Mouse (Mus musculus) kidney, embryonic 14.5 days (tissue): ENCODE data around the gene Patz1. TPM values are rescaled to one million over a fixed set of nuclear protein-coding genes. Genes with fewer than 3 reads are reported as not detected.

Experiments
- ATAC-seq: fragments of 200-750 bp; cut with Nextera tagmentation; 2 replicates; pipeline ENCODE4 v1.8.0; 2017; ENCODE audit warnings: moderate number of reproducible peaks, mild to moderate bottlenecking, moderate TSS enrichment, moderate library complexity; ENCODE audit not compliant: low FRiP score, low TSS enrichment
- H3K27ac ChIP-seq: fragments of 300-500 bp; sonication (generic); 2 replicates; pipeline ENCODE4 v1.5.1; 2014; ENCODE audit warnings: low read depth, mild to moderate bottlenecking, low read length, moderate library complexity, mixed read lengths
- H3K27me3 ChIP-seq: fragments of 300-500 bp; sonication (generic); 2 replicates; pipeline ENCODE4 v1.6.1; 2014; ENCODE audit warnings: mild to moderate bottlenecking, low read length; ENCODE audit not compliant: control insufficient read depth, insufficient read depth
- H3K36me3 ChIP-seq: fragments of 300-500 bp; sonication (generic); 2 replicates; pipeline ENCODE4 v1.6.1; 2014; ENCODE audit warnings: low read length, mixed read lengths; ENCODE audit not compliant: control insufficient read depth, insufficient read depth
- H3K4me1 ChIP-seq: fragments of 300-500 bp; sonication (generic); 2 replicates; pipeline ENCODE4 v1.6.1; 2014; ENCODE audit warnings: low read length, mixed read lengths; ENCODE audit not compliant: control insufficient read depth, insufficient read depth
- H3K4me2 ChIP-seq: fragments of 300-500 bp; sonication (generic); replicated peaks from 2 replicates; pipeline ENCODE4 v1.6.1; 2014; ENCODE audit warnings: low read depth, mild to moderate bottlenecking, low read length
- H3K4me3 ChIP-seq: fragments of 300-500 bp; sonication (generic); 2 replicates; pipeline ENCODE4 v1.5.1; 2014; ENCODE audit warnings: mild to moderate bottlenecking, low read length
- H3K9ac ChIP-seq: fragments of 300-500 bp; sonication (generic); 2 replicates; pipeline ENCODE4 v1.6.1; 2014; ENCODE audit warnings: low read depth, mild to moderate bottlenecking, low read length, moderate library complexity
- H3K9me3 ChIP-seq: fragments of 300-500 bp; sonication (generic); 2 replicates; pipeline ENCODE4 v1.6.1; 2016; ENCODE audit warnings: low read length; ENCODE audit not compliant: control insufficient read depth
- WGBS: fragments of 180-500 bp; shearing (Covaris S2); extraction: QIAGEN DNeasy Blood & Tissue Kit; methylation state at CpG from one replicate; pipeline ENCODE4 v1.1.7; 2014; 5-methylcytosine and 5-hydroxymethylcytosine counted together
- polyA plus RNA-seq: library from polyadenylated mRNA; unstranded; fragments of >200 nt; fragmentation: Nextera tagmentation; extraction: Ambion mirVana; gene quantifications from 2 replicates; pipeline ENCODE4 v1.2.1, GENCODE M21; 2014

The Patz1 gene
- polyA plus RNA-seq: 55.9 and 76.6 TPM in 2 replicates

DNA sequence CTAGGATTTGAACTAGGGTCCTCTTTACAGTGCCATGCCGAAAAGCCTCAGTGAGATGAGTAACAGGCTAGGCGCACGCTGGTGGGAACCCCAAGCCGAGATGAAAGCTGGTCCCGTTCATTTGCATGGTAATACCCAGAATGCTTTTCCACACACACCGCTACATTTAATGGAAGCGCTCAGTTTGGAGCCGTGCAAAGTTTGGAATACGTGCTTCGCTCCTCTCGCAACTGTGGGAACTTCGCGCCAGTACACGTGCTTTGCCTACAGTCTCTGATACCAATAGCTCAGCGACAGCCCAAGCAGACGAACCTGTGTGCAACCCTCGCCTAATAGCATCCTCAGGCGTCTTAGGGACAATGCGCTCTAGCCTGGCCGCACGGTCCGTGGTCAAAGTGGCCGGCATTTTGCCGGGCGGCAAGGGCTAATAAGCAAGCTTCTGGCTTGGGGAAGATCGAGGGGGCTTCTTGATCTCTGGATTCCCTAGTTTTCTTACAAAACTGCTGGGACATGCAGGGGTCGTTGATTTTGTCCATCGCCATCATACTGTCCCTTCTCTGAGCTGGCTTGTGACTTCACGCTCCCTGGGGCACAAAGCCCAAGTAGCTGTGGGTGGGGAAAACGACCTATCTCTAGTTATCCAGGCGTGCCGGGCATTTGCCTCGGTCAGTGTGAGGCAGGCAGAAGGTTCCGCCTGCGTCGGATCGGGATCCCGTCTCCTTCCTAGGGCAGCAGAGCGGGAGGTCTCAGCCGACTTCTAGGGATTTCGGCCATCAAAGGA is at the start of gene Patz1:
Patz1 (plus strand) TSS at position 354 of the 781 bp plus-strand sequence.
- peaks cover 8% of the 10 kb centered on the region for H3K36me3 ChIP-seq
- under 1% methylated on average over 41 of the region's 41 CpGs for WGBS
- peaks cover 15% of the 10 kb centered on the region for H3K4me1 ChIP-seq
- H3K27ac ChIP-seq: peak within 1 kb of the TSS; percentile 100
- no peaks in the 10 kb centered on the region for H3K9me3 ChIP-seq
- no peaks in the 10 kb centered on the region for H3K27me3 ChIP-seq
- H3K9ac ChIP-seq: peak within 1 kb of the TSS; percentile 97
- H3K4me2 ChIP-seq: peak within 1 kb of the TSS; percentile 98
- H3K4me3 ChIP-seq: peak within 1 kb of the TSS; percentile 89
- peak; percentile 49 for ATAC-seq

DNA sequence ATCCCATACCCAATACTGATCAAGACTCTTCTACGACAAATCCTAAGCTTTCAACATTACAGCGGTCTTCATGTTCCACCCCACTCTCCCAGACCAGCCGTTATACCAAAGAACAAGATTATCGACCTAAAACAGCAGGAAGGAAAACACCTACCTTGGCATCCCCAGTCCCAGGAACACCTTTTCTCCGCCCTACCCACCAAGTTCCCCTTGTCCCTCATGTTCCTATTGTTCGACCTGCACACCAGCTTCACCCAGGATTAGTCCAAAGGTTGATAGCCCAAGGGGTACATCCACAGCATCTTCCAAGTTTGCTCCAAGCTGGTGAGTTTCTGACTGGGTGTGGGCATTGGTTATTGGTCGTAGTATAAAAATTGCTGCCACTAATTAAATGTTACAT is 46.3 kb upstream of the Patz1 start:
- Histone ChIP-seq H3K4me3 (no peak overlapping the region), H3K4me2 (no peak overlapping the region), H3K9me3 (no peaks in the 10 kb centered on the region), H3K27ac (no peak overlapping the region), H3K36me3 (peaks cover 92% of the 10 kb centered on the region), H3K9ac (no peak overlapping the region), H3K4me1 (no peaks in the 10 kb centered on the region), H3K27me3 (no peaks in the 10 kb centered on the region)
- no peak for ATAC-seq
- WGBS: 91% methylated on average over 7 of the region's 7 CpGs

DNA sequence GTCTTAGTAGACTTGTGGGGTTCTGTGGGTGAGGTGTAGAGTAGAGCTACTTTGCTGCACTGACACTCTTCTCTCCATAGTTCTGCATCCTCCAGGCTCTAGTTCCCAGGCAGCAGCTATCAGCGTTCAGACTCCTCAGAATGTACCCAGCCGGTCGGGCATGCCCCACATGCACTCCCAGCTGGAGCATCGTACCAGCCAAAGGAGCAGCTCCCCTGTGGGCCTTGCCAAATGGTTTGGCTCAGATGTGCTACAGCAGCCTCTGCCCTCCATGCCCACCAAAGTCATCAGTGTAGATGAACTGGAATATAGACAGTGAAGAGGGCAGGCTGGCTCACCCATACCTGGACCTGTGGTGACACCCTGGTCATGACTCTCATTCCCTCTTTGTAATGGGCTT is 44.9 kb upstream of the Patz1 start:
- H3K4me3 ChIP-seq: no peak overlapping the region
- no peak for ATAC-seq
- no peak overlapping the region for H3K27ac ChIP-seq
- H3K4me2 ChIP-seq: no peak overlapping the region
- H3K4me1 ChIP-seq: no peaks in the 10 kb centered on the region
- 77% methylated on average over 4 of the region's 4 CpGs for WGBS
- no peaks in the 10 kb centered on the region for H3K9me3 ChIP-seq
- peaks cover 96% of the 10 kb centered on the region for H3K36me3 ChIP-seq
- no peak overlapping the region for H3K9ac ChIP-seq
- no peaks in the 10 kb centered on the region for H3K27me3 ChIP-seq

DNA sequence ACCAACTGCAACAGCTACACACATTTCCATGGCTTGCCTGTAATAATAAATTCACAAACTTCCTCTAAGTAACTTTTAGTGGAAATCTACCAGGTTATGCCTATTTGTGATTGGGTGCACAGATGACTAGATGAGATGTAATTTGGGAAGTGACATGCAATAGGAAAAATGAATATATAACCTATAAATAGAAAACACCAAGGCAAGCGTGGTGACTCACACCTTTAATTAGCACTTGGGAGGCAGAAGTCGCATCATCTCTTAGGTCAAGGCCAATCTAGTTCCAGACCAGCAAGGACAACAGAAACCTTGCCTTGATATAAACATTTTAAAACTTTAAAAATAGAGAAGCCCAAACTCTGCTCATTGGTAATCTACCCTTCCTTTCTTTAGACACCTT is 41.3 kb upstream of the Patz1 start:
- H3K4me3 ChIP-seq: no peak overlapping the region
- WGBS: 94% methylated on average over 2 of the region's 2 CpGs
- no peaks in the 10 kb centered on the region for H3K4me1 ChIP-seq
- no peak overlapping the region for H3K9ac ChIP-seq
- H3K27ac ChIP-seq: no peak overlapping the region
- H3K36me3 ChIP-seq: peaks cover 93% of the 10 kb centered on the region
- H3K9me3 ChIP-seq: no peaks in the 10 kb centered on the region
- ATAC-seq: no peak
- H3K27me3 ChIP-seq: no peaks in the 10 kb centered on the region
- no peak overlapping the region for H3K4me2 ChIP-seq

- H3K4me2 ChIP-seq: no peak overlapping the region
- no peak overlapping the region for H3K4me3 ChIP-seq
- 94% methylated on average over 1 of the region's 1 CpGs for WGBS
- no peaks in the 10 kb centered on the region for H3K4me1 ChIP-seq
- H3K9ac ChIP-seq: no peak overlapping the region
- no peaks in the 10 kb centered on the region for H3K9me3 ChIP-seq
- H3K36me3 ChIP-seq: peaks cover 84% of the 10 kb centered on the region
- H3K27ac ChIP-seq: no peak overlapping the region
- no peak for ATAC-seq
- H3K27me3 ChIP-seq: no peaks in the 10 kb centered on the region
These were observed 29.1 kb upstream of the Patz1 start for GRCm38 (mm10) chr11:3259537-3259936.

DNA sequence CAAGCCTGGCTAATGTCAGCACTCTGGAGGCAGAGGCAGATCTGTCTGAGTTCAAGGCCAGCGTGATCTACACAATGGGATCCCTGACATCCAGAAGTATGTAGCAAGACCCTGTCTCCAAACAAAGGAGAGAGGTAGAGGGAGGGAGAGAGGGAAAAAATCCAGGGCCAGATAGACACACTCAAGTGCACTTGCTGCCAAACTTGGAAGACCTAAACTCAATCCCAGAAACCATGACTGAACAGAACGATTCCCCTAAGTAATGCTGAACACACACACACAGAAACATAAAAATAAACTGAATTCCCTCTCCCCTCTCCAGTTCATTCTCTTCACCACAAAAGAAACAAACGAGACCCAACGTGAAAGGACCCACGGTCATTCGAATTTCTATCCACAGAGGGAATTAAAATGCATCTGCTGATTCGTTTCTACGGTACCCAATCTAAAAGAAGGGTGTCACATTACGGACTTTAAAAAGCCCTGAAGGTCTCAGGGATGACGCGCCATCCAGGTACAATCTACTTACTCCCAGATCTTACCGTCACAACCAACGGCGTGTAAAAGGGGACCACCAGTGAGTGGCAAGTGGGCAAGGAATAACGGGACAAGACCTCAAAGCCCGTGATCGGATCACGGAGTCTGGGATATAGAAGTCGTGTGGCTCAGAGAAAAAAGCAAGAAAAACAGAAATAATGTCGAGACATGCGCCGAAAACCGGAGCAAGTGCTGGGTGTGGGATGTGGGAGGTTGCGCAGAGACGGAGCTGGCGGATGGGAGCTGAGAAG is 23.2 kb upstream of the Patz1 start:
- peak; percentile 14; the same call in 1 of the 2 replicates for ATAC-seq
- Histone ChIP-seq H3K9ac (peak overlapping the region; percentile 98), H3K27me3 (no peaks in the 10 kb centered on the region), H3K36me3 (peaks cover 31% of the 10 kb centered on the region), H3K27ac (peak overlapping the region; percentile 96), H3K4me1 (peaks cover 10% of the 10 kb centered on the region; the same call in 1 of the 2 replicates), H3K4me3 (peak overlapping the region; percentile 94), H3K4me2 (peak overlapping the region; percentile 67), H3K9me3 (no peaks in the 10 kb centered on the region)
- 2% methylated on average over 26 of the region's 26 CpGs for WGBS

DNA sequence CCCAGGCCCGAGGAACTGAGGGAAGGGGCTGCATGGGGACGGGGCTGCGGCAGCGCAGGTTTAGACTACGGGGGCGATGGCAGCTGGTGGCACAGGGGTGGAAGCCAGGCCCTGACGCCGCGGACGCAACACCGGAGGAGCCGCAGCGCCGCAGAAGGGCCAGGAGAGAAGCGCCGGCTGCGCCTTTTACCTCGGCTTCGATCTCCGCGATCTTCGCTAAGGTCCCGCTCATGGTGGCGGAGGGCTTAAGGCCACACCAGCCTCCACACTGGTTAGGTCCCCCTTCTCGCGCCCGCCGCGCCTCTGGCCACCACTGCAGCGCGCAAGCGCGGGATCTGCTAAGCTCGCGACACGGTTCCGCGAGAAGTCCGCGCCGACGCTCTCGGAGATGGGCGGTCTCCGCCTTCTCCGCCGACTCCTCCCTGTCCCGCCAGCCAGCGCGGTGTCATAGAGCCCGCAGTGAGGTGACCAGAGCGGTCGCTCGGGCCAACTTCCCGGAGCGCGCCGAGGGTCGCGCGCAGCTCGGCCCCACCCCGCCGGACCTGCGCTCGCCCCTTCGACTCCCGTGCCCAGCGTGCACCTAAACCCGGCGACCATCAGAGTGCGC is 22.5 kb upstream of the Patz1 start, which contains the start of gene Drg1:
Drg1 (minus strand) TSS at position 337 of the 607 bp plus-strand sequence.
- Histone ChIP-seq H3K27me3 (no peaks in the 10 kb centered on the region), H3K4me2 (peak within 1 kb of the TSS; percentile 67), H3K4me3 (peak within 1 kb of the TSS; percentile 94), H3K4me1 (peaks cover 10% of the 10 kb centered on the region; the same call in 1 of the 2 replicates), H3K27ac (peak within 1 kb of the TSS; percentile 96), H3K9me3 (no peaks in the 10 kb centered on the region), H3K36me3 (peaks cover 26% of the 10 kb centered on the region), H3K9ac (peak within 1 kb of the TSS; percentile 98)
- ATAC-seq: peak; percentile 99
- under 1% methylated on average over 72 of the region's 72 CpGs for WGBS

DNA sequence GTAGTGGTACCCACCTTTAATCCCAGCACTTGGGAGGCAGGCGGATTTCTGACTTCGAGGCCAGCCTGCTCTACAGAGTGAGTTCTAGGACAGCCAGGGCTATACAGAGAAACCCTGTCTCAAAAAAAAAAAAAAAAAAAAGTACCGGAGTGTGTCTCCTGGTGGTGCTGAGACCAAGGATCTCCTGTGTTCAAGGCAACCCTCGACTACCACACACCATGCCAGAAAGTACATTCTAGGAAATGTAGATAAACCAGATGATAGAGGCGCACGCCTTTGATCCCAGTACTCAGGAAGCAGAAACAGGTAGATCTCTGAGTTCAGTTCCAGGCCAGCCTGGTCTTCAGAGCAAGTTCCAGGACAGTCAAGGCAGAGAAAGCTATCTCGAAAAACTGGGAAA is 21.5 kb upstream of the Patz1 start:
- Histone ChIP-seq H3K4me3 (peak overlapping the region; percentile 94), H3K4me2 (peak overlapping the region; percentile 53), H3K9ac (peak overlapping the region; percentile 98), H3K9me3 (no peaks in the 10 kb centered on the region), H3K27ac (peak overlapping the region; percentile 96; the same call in 1 of the 2 replicates), H3K4me1 (peaks cover 10% of the 10 kb centered on the region; the same call in 1 of the 2 replicates), H3K36me3 (peaks cover 17% of the 10 kb centered on the region), H3K27me3 (no peaks in the 10 kb centered on the region)
- ATAC-seq: no peak; the same call in 1 of the 2 replicates
- WGBS: 62% methylated on average over 7 of the region's 7 CpGs
